Mouse (Mus musculus) forebrain, embryonic 16.5 days (tissue): Measurements from ENCODE around the gene Cfap43. TPM values are rescaled to one million over a fixed set of nuclear protein-coding genes. Genes with fewer than 3 reads are reported as not detected.
A peak's percentile ranks its signal among the peaks of the same experiment; 100 is the strongest.

Experiments
- ATAC-seq: fragments of 200-750 bp; cut with Nextera tagmentation; 2 replicates; pipeline ENCODE4 v1.8.0; 2017; ENCODE audit warnings: mild to moderate bottlenecking, moderate library complexity
- H3K27ac ChIP-seq: fragments of 300-500 bp; sonication (generic); 2 replicates; pipeline ENCODE4 v1.5.1; 2014; ENCODE audit warnings: low read length, control low read depth
- H3K27me3 ChIP-seq: fragments of 300-500 bp; sonication (generic); replicated peaks from 2 replicates; pipeline ENCODE4 v1.6.1; 2014; ENCODE audit warnings: low read length; ENCODE audit not compliant: control insufficient read depth, insufficient read depth
- H3K36me3 ChIP-seq: fragments of 300-500 bp; sonication (generic); 2 replicates; pipeline ENCODE4 v1.6.1; 2014; ENCODE audit not compliant: control insufficient read depth, insufficient read depth
- H3K4me1 ChIP-seq: fragments of 300-500 bp; sonication (generic); replicated peaks from 2 replicates; pipeline ENCODE4 v1.6.1; 2014; ENCODE audit warnings: low read length; ENCODE audit not compliant: control insufficient read depth, insufficient read depth
- H3K4me2 ChIP-seq: fragments of 300-500 bp; sonication (generic); 2 replicates; pipeline ENCODE4 v1.6.1; 2014; ENCODE audit warnings: mild to moderate bottlenecking, low read length, control low read depth
- H3K4me3 ChIP-seq: fragments of 300-500 bp; sonication (generic); replicated peaks from 2 replicates; pipeline ENCODE4 v1.5.1; 2014; ENCODE audit warnings: mild to moderate bottlenecking, low read length, control low read depth
- H3K9ac ChIP-seq: fragments of 300-500 bp; sonication (generic); replicated peaks from 2 replicates; pipeline ENCODE4 v1.6.1; 2014; ENCODE audit warnings: low read depth, low read length, control low read depth
- H3K9me3 ChIP-seq: fragments of 300-500 bp; sonication (generic); 2 replicates; pipeline ENCODE4 v1.6.1; 2016; ENCODE audit warnings: low read length; ENCODE audit not compliant: control insufficient read depth
- WGBS: fragments of 180-500 bp; shearing (Covaris S2); extraction: QIAGEN DNeasy Blood & Tissue Kit; methylation state at CpG from one replicate; pipeline ENCODE4 v1.1.7; 2014; 5-methylcytosine and 5-hydroxymethylcytosine counted together
- polyA plus RNA-seq: library from polyadenylated mRNA; unstranded; fragments of >200 nt; fragmentation: Nextera tagmentation; extraction: Ambion mirVana; gene quantifications from 2 replicates; pipeline ENCODE4 v1.2.1, GENCODE M21; 2015

Gene Cfap43
- polyA plus RNA-seq, 1 experiment from 2014 or later, result 1.1 TPM

DNA sequence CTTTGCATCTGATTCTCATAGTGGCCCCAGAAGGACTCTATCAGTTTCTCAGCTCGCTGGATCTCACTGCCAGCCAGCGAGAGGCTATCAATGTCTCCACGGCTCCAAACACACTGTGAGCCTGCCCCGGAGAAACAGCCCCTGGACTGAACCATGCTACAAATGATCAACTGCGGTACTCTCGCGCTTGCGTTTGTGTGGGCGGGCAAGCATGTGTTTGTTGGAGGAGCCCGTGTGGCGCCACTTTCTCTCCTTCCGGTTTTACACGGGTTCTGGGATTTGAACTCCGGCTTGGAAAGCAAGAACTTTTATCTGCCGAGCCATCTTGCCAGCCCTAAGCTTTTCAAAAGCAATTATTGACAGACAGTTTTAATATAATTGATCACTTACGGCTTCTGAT lies 86.8 kb downstream of the Cfap43 start:
- ATAC-seq, result no peak

DNA sequence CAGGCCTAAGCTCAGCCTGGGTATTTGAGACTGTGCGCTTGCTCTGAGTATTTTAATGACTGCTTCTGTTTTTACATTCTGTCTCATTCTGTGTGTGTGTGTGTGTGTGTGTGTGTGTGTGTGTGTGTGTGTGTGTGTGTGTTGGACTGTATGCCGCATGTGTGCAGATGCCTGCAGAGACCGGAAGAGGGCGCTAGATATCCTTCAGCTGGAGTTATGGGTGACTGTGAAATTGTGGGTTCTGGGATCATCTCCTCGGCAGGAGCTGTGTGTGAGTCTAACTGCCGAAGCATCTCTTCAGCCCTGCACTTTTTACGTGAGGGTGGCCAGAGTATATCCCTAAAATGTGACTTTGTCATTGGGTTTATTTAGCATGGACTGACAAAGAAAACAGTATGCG lies 88.0 kb downstream of the Cfap43 start:
- no peak for ATAC-seq

More for the DNA sequence above, 86.8 kb downstream of the Cfap43 start:
- Histone ChIP-seq H3K4me2 (no peak overlapping the region), H3K27ac (no peak overlapping the region), H3K27me3 (no peaks in the 10 kb centered on the region), H3K4me3 (no peak overlapping the region), H3K36me3 (no peaks in the 10 kb centered on the region), H3K9ac (no peak overlapping the region), H3K9me3 (no peaks in the 10 kb centered on the region), H3K4me1 (peaks cover 5% of the 10 kb centered on the region; the same call in 1 of the 2 replicates)
- WGBS, result 89% methylated on average over 16 of the region's 16 CpGs

DNA sequence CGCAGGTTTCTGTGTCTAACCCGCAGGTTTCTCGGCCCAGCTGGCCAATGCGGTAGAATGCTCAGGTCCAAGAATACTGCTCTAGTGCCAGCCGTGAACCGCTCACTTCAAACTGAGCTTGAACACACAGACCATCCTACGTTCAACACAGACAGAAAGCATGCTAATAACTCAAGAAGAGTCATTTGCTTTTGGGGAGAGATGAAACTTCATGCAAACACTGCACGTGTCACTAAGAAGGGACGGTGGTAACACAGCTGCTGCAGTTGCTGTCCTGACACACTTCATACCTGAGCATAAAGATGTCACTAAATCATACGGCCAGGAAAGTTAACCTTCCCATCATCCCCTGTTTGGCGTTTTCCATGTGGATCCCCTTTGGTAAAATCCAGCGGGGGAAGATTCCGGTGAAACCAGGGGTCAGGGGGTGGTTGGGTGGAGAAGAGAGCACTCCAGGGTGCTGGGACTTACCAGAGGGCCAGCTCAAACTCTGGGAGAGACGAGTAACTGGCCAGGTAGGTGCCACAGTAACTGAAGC lies 89.1 kb downstream of the Cfap43 start:
- no peak overlapping the region for H3K4me2 ChIP-seq
- no peak overlapping the region for H3K27ac ChIP-seq
- no peaks in the 10 kb centered on the region for H3K9me3 ChIP-seq
- ATAC-seq, result no peak
- WGBS, result 87% methylated on average over 14 of the region's 14 CpGs
- H3K36me3 ChIP-seq, result no peaks in the 10 kb centered on the region
- no peaks in the 10 kb centered on the region for H3K4me1 ChIP-seq
- H3K4me3 ChIP-seq, result no peak overlapping the region
- no peak overlapping the region for H3K9ac ChIP-seq
- no peaks in the 10 kb centered on the region for H3K27me3 ChIP-seq

More for the DNA sequence above, 88.0 kb downstream of the Cfap43 start:
- H3K27ac ChIP-seq, result no peak overlapping the region
- no peaks in the 10 kb centered on the region for H3K27me3 ChIP-seq
- no peak overlapping the region for H3K4me3 ChIP-seq
- H3K9me3 ChIP-seq, result no peaks in the 10 kb centered on the region
- no peak overlapping the region for H3K4me2 ChIP-seq
- H3K9ac ChIP-seq, result no peak overlapping the region
- H3K36me3 ChIP-seq, result no peaks in the 10 kb centered on the region
- WGBS, result 95% methylated on average over 8 of the region's 8 CpGs
- no peaks in the 10 kb centered on the region for H3K4me1 ChIP-seq

DNA sequence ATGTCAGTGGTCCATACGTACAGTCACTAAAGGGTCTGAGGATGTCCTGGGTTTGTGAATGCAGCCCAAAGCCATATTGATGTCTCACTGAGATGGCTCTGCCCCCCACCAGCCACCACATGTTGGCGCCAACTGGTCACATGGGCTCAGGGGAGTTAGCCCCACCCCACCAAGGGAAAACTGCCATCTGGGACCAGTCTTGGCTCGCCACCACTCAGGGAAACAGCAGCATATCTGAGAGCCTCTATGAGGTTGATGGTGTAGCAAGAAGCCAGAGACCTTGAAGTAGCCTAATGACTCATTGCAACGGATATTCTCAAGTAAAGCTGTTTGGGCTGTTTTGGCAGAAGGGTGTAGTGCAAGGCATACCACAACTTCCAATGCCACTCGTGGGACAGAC lies 95.1 kb downstream of the Cfap43 start:
- Histone ChIP-seq H3K4me3 (no peak overlapping the region), H3K9me3 (no peaks in the 10 kb centered on the region), H3K4me1 (0 out of 2 replicates have a peak, but pooled peaks cover 2% of the 10 kb centered on the region), H3K9ac (no peak overlapping the region), H3K27me3 (no peaks in the 10 kb centered on the region), H3K27ac (no peak overlapping the region), H3K4me2 (no peak overlapping the region), H3K36me3 (no peaks in the 10 kb centered on the region)
- WGBS, result 89% methylated on average over 5 of the region's 5 CpGs
- ATAC-seq, result no peak

DNA sequence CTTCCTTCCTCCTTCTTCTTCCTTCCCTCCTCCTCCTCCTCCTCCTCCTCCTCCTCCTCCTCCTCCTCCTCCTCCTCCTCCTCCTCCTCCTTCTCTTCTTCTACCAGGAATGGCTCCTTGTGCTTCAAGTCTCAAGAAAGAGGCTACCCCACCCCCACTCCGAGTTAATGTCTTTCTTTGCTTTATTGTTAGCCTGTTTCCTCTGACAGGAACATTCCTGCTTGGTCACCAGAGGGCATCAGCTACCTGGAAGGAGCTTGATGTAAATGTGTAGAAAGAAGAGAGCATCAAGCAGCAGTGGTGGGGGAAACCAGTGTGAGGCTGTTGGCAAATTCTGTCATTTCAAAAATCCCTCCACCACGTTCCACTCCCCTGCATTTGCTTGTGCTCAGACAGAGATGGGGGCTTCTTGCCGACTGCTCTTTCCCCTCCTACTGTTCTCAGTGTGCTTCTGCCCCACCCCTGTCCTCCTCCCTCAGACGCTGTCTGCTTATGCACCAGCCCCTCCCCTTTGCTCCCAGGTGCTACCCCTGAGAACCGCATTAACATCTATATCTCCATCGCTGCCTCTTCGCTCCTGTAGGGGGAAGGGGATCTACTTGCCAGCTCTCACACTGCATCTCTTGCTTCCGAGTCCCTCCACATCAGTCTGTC lies 96.8 kb downstream of the Cfap43 start:
- peaks cover 8% of the 10 kb centered on the region; the same call in 1 of the 2 replicates for H3K4me1 ChIP-seq
- H3K27me3 ChIP-seq, result no peaks in the 10 kb centered on the region
- H3K4me3 ChIP-seq, result no peak overlapping the region
- H3K4me2 ChIP-seq, result no peak overlapping the region
- no peaks in the 10 kb centered on the region for H3K9me3 ChIP-seq
- no peak overlapping the region for H3K27ac ChIP-seq
- 18% methylated on average over 8 of the region's 8 CpGs for WGBS
- no peak; the same call in 1 of the 2 replicates for ATAC-seq
- no peak overlapping the region for H3K9ac ChIP-seq
- no peaks in the 10 kb centered on the region for H3K36me3 ChIP-seq

DNA sequence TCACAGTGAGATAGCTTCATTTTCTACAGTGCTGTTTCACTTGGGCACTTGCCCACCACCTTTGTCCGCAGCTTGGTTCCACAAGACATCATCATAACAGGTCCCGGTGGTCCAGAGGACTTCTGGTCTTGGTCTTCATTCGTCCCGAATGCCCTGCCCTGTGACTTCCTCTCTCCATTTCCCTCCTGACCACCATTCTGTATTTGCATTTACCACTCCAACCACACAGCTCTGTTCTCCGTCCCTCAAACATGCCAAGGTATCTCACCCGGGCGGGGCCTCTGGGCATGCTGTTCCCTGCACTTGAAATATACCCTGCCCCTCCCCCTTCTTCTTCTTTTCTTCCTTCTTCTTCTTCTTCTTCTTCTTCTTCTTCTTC lies 97.6 kb downstream of the Cfap43 start:
- H3K36me3 ChIP-seq, result no peaks in the 10 kb centered on the region
- no peaks in the 10 kb centered on the region for H3K9me3 ChIP-seq
- 63% methylated on average over 7 of the region's 7 CpGs for WGBS
- no peak overlapping the region for H3K4me2 ChIP-seq
- H3K4me1 ChIP-seq, result peaks cover 8% of the 10 kb centered on the region; the same call in 1 of the 2 replicates
- no peak overlapping the region for H3K9ac ChIP-seq
- H3K27ac ChIP-seq, result no peak overlapping the region
- peak; percentile 27; the same call in 1 of the 2 replicates for ATAC-seq
- no peaks in the 10 kb centered on the region for H3K27me3 ChIP-seq
- H3K4me3 ChIP-seq, result no peak overlapping the region

DNA sequence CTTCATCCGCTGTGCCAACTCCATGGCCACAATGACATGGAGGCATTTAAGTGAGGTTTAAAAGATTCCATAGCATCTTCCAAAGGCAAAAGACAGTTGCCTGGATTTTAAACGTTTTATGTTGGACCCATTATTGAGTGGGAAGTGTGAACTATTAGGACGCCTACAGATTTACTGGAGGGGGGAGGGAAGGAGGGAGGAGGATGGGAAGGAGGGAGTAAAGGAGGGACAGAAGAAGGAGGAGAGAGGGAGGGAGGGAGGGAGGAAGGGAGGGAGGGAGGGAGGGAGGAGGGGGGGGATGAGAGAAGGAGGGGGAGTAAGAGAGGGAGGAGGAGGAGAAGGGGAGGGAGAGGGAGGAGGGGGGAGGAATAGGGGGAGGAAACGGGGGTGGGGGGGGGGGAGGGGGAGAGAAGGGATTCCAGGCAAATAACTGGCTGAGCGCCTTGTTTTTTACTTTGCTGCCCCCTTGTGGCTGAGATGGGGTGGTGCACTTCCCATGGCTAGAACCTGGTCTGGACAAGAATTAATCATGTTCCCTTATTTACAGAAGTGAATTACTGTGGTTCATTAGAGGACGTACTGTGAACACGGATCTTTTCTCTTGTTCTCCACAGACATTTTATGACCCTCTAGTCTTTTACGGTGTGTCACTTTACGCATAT lies 98.1 kb downstream of the Cfap43 start:
- WGBS, result 19% methylated on average over 8 of the region's 9 CpGs
- ATAC-seq, result peak; percentile 29
- H3K4me2 ChIP-seq, result no peak overlapping the region

DNA sequence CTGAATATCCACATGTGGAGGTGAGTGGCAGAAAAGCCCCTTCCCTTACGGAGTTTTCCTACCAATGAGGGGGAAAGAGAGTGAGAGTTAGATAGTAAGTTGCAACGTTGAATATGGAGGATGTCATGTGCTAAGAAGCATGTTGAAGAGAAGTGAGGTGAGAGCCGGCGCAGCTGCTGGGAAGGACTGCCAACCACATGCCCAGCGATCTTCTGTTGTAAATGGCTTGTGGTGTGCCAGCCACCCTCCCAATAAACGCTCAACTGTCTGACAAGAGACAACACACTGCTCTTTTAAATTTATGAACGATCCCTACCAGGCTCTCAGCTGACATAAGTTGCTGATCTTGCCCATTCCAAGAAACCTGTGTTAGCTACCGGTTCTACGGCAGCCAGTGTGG lies 101.4 kb downstream of the Cfap43 start:
- H3K36me3 ChIP-seq, result no peaks in the 10 kb centered on the region
- peak; percentile 64 for ATAC-seq
- no peaks in the 10 kb centered on the region for H3K9me3 ChIP-seq
- WGBS, result 59% methylated on average over 9 of the region's 9 CpGs
- H3K4me2 ChIP-seq, result no peak overlapping the region
- peaks cover 8% of the 10 kb centered on the region; the same call in 1 of the 2 replicates for H3K4me1 ChIP-seq
- no peaks in the 10 kb centered on the region for H3K27me3 ChIP-seq
- no peak overlapping the region for H3K4me3 ChIP-seq
- H3K9ac ChIP-seq, result no peak overlapping the region
- peak overlapping the region; percentile 56; the same call in 1 of the 2 replicates for H3K27ac ChIP-seq

More for the DNA sequence above, 98.1 kb downstream of the Cfap43 start:
- Histone ChIP-seq H3K9me3 (no peaks in the 10 kb centered on the region), H3K9ac (no peak overlapping the region), H3K27me3 (no peaks in the 10 kb centered on the region), H3K4me1 (peaks cover 8% of the 10 kb centered on the region; the same call in 1 of the 2 replicates), H3K27ac (no peak overlapping the region), H3K4me3 (no peak overlapping the region), H3K36me3 (no peaks in the 10 kb centered on the region)

DNA sequence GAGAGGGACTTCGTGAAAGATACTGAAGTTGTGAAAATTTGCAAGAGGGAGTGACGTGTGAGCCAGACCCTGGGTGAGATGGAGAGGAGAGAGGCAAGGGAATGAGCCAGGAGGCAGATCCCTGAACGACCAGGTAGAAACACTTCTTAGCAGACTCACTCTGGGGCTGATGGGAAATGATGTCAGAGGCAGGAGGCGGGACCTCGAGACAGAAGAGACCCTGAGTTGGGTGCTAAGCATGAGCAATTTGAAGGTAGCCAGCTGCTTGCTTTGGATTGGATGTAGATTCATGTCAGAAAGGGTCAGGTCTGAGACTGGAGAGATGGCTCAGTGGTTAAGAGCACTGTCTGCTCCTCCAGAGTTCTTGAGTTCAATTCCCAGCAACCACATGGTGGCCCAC lies 104.4 kb downstream of the Cfap43 start:
- WGBS, result 89% methylated on average over 5 of the region's 5 CpGs
- Histone ChIP-seq H3K4me1 (peaks cover 6% of the 10 kb centered on the region; the same call in 1 of the 2 replicates), H3K36me3 (no peaks in the 10 kb centered on the region), H3K9ac (no peak overlapping the region), H3K4me2 (no peak overlapping the region), H3K9me3 (no peaks in the 10 kb centered on the region), H3K4me3 (no peak overlapping the region), H3K27me3 (no peaks in the 10 kb centered on the region), H3K27ac (no peak overlapping the region)
- ATAC-seq, result no peak
